Mouse (Mus musculus): ENCODE data around the gene Zfp622. TPM values are rescaled to one million over a fixed set of nuclear protein-coding genes. Genes with fewer than 3 reads are reported as not detected.

The Zfp622 gene
- total RNA-seq (2021) = 10 to 100 TPM; 29.5 to 32.4 TPM
- long read RNA-seq, experiment 1, transcript Zfp622-201 (6 exons, 2,802 nt) = major isoform, 41 of 42 reads
- long read RNA-seq, experiment 1, partial matches to known transcripts = 1 of 42 reads
- long read RNA-seq, experiment 1, other reads (novel, unspliced or antisense) = 0 of 42 reads
- long read RNA-seq, experiment 2, transcript Zfp622-201 (6 exons, 2,802 nt) = major isoform, 44 of 47 reads
- long read RNA-seq, experiment 2, partial matches to known transcripts = 2 of 47 reads
- long read RNA-seq, experiment 2, other reads (novel, unspliced or antisense) = 1 of 47 reads

- DNase-seq = peak; percentile 89
Measured at GRCm38 (mm10) chr15:25984067-25984733, at the start of gene Zfp622. TSS of gene Zfp622 (plus strand) at chr15:25984366.

GRCm38 (mm10) chr15:25934411-25934810 lies 49.8 kb upstream of the Zfp622 start:
- DNase-seq = no peak

GRCm38 (mm10) chr15:25938496-25938895 lies 45.7 kb upstream of the Zfp622 start:
- DNase-seq = no peak

- DNase-seq = peak; percentile 24
Measured at GRCm38 (mm10) chr15:25940397-25941377, 43.5 kb upstream of the Zfp622 start.

GRCm38 (mm10) chr15:25941514-25941913 lies 42.7 kb upstream of the Zfp622 start:
- no peak for DNase-seq

- DNase-seq = no peak
Measured at GRCm38 (mm10) chr15:25942415-25942814, 41.8 kb upstream of the Zfp622 start.

- no peak for DNase-seq
Measured at GRCm38 (mm10) chr15:25943386-25944137, 40.6 kb upstream of the Zfp622 start.

GRCm38 (mm10) chr15:25945224-25945623 lies 38.9 kb upstream of the Zfp622 start:
- no peak for DNase-seq

- DNase-seq = no peak
Measured at GRCm38 (mm10) chr15:25946482-25946881, 37.7 kb upstream of the Zfp622 start.

- no peak for DNase-seq
Measured at GRCm38 (mm10) chr15:25947383-25947782, 36.8 kb upstream of the Zfp622 start.

GRCm38 (mm10) chr15:25948257-25949223 lies 35.6 kb upstream of the Zfp622 start:
- no peak for DNase-seq

- DNase-seq = no peak
Measured at GRCm38 (mm10) chr15:25949696-25950095, 34.5 kb upstream of the Zfp622 start.

- no peak for DNase-seq
Measured at GRCm38 (mm10) chr15:25950584-25950983, 33.6 kb upstream of the Zfp622 start.

- DNase-seq = no peak
Measured at GRCm38 (mm10) chr15:25951037-25951436, 33.1 kb upstream of the Zfp622 start.

- no peak for DNase-seq
Measured at GRCm38 (mm10) chr15:25956001-25956400, 28.2 kb upstream of the Zfp622 start.

GRCm38 (mm10) chr15:25956422-25957117 lies 27.6 kb upstream of the Zfp622 start:
- DNase-seq = no peak

- DNase-seq = no peak
Measured at GRCm38 (mm10) chr15:25957651-25958050, 26.5 kb upstream of the Zfp622 start.

GRCm38 (mm10) chr15:25959375-25959774 lies 24.8 kb upstream of the Zfp622 start:
- DNase-seq = no peak

GRCm38 (mm10) chr15:25960231-25960630 lies 23.9 kb upstream of the Zfp622 start:
- no peak for DNase-seq

- DNase-seq = no peak
Measured at GRCm38 (mm10) chr15:25966220-25966774, 17.9 kb upstream of the Zfp622 start.

All from gastrocnemius, postnatal 10 days (tissue).